Mouse (Mus musculus) cerebellum, adult 11 months (tissue): ENCODE data around the gene Cacna2d1.

ENCODE experiments used
- DNase-seq: peaks from one replicate; pipeline ENCODE4 v3.0.0; 2022

The Cacna2d1 gene

DNA sequence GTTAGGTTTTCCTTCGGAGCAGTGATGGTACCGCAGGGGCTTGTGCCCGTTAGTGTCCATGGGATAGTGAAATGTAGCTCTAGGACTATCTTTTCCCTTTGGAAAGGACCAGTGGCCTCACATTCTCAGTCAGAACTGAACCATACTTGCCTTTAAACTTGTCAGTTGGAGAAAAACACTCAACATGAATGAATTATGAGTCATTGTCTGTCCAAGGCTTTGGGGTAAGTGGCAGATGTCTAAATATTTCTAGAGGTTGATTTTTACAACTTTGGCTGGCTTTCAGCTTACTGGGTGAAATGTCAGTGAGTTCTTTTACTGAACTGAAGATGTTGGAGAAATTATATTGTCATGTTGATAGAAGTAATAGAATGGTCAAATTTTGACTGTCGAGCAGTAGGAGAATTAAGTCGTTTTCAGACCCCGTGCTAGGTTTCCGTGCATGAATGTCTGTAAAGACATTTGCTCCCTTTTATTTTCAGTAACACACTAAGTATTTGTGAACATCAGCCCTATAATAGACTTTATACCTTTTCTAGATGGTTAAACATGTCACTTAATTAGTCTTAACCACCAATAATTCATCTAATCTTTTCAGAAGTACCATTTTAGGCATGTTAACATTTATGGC lies 50.9 kb downstream of the Cacna2d1 start:
- DNase-seq: no peak

DNA sequence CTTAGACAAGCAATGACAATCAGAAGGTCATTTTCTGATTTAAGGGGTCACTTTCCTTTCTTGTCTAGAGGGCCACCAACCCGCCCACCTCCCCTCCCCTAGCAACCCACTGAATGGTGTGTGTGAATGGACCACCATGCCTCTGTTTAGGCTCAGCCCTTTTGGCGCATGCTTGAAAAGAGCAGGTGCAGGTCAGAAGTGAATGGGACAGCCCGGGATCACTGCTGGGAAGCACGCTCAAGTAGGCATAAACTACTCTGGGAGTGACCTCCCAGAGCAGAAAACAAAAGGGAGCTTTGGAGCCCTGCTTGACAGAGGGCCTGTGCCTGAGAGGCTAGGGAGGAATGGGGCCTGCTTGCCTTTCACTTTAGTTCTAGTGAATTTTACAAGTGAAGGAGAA lies 51.4 kb downstream of the Cacna2d1 start:
- no peak for DNase-seq

DNA sequence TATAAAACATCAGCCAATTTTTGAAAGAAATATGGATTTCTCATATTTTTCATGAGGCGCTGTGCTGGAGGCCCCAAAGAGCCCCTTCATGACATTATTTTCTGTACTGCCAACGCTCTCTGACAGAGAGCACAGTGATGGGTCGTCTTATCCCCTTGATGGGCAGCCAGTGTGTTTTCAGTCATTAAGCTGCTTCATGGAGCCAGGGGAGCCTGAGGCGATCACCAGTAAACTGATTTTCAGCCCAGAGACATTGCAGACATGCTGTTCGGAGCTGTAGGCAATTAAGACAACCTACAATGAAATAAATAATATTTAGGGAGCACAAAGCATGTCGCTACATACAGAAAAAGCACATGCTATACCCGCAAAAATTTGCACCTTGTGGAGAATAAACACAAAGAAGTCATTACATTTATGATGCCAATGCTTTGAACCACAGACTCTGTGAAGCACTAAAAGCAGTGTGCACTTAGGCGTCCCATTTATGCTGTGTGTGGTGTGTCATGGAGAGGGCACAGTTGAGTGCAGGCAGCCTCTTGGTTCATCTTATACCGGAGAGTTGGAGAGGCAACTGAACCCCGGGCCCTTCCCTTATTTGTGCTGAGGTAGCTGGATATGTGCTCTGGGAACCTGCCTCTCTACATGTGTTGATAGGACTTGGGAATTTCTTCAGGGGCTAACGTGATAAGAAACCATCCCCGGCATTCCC lies 57.1 kb downstream of the Cacna2d1 start:
- no peak for DNase-seq

DNA sequence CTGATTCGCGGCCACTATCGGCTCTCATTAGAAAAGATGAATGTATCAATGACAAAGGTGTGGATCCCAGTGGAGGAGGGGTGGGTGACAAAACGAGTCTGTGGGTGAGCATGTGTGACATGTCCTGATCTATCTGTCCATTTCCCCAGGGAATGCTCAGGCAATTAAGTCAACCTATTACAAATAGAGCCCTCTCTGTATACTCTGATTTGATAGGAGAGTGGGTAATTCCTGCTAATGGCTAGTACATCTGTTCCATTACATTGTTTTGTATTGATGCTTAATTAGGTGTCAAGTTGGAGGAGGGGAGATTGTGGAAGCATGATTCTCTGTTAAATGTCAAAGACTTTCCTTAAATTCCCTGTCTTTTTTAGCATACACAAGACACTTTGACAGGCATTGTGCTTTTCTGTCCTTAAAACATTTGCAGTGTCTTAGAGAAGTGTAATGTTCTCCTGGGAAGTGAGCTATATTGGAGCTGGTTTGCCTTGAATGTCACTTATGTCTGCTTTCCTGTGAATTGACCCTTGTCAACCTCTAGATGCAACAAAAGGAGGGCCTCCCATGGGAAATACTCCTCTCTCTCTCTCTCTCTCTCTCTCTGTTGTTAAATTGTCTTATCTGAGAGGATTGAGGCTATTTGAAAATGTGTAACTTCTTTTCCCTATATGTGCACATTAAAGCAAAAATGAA lies 58.9 kb downstream of the Cacna2d1 start:
- no peak for DNase-seq

DNA sequence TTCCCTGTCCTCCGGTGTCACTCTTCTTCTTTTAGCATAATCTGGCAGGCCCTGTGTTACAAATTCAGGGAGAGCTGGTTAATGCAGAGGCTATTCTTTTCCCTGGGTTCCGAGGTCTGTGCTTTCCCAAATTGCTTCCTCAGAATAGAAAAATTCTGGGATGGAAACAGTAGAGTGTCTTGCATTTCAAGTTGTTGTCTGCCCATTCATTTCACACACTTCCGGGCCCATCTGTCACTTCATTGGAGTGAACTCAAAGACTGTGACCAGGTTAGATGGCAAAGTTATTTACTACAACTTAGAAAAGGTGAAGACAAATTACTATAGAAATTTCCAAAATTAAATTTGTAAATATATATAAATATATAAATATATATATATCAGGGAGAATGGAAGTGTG lies 62.7 kb downstream of the Cacna2d1 start:
- DNase-seq: no peak

DNA sequence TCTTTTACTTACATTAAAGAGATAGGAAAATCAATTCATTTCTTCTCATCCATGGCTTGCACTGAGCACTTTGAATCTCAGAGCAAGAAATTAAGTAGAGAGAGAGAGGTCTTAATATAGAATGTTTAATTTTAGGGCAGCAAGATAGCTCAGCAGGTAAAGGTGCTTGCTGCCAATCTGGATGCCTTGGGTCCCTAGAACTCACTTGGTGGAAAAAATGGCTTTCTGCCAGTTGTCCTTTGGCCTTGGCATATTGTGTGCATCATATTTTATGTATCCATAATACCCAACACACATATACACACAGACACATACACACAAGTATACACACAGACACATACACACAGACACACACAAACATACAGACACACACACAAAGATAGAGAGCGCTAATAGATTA lies 63.3 kb downstream of the Cacna2d1 start:
- peak; percentile 24 for DNase-seq

DNA sequence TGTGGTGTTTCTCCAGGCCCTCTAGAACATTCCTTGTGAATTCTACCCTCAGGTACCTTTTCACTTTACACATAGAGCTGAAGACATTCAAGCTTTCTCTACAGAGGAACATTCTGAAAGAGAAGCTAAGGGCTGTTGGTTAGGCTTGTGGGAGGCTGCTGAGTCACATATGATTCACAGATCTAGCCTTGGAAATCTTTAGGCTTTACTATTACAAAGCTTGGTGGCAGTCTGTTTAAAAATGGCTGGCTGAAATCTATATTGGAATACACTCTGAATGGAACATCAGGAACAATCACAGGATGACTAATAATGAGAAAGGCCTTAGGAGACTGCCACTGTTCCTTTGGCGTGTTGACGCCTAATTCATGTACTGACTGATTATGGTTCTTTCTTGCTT lies 66.4 kb downstream of the Cacna2d1 start:
- no peak for DNase-seq

DNA sequence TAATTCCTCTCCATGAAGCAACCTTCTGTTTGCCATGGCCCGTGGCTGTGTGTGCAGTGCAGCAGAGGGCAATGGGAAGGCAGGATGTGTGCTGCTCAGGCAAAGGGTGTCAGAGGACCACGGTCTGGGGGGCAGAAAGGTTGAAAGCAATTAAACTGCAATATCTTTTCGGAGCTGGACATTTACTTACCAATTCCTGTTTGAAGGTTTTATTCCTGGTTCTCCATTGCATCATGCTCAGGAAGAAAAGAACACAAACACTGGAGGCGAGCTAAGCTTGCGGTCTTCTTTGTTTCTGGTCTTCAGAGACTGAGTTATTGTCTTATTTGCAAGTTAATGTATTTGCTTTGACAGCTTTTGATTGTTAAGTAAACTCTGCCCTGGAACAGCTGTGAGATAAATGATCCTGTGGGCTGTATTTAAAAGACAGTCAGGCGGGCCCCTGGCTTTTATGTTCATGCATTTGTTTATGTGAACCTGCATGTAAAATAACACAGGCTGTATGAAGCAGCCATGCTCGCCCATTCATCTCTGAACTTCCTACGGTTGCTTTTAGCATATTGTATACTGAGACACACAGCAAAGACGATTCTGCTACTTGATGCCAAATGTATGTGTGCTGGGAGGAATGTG lies 68.1 kb downstream of the Cacna2d1 start:
- no peak for DNase-seq

DNA sequence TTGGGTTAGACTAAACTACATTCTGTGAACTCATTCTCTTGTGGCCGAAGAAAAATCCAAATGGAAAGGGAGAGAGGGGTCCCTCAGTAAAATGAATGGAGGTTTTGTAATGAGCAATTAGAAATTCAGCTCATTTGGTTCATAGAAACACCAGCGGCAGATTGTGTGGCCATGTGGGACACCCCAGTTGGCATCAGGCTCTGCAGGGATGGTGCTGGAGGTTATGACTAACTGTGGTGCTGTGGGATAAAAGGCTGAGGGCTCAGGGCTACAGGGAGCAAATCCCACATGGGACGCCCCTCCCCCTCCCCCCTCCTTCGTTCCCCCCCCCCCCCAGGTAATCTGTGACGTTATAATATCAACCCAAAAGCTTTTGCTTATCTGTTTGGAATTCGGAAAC lies 69.8 kb downstream of the Cacna2d1 start:
- peak; percentile 58 for DNase-seq

DNA sequence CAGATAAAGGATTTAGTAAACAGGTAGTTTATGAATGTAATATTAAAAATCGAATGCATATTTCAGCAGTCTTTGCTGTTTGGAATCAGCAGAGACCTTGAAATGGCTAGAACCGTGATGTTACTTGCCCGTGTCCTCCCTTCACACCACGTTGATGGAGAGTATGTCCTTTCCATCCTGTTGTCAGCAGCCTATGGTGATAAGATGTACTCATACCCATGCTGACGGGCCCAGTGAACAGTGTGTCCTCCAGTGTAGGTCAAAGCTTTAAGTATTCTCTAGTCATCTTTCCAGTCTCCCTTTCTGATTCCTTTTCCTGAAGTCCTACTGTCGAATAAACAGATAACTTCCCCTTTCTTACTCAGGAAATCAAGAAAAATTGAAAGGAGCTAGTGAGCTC lies 72.5 kb downstream of the Cacna2d1 start:
- DNase-seq: no peak

DNA sequence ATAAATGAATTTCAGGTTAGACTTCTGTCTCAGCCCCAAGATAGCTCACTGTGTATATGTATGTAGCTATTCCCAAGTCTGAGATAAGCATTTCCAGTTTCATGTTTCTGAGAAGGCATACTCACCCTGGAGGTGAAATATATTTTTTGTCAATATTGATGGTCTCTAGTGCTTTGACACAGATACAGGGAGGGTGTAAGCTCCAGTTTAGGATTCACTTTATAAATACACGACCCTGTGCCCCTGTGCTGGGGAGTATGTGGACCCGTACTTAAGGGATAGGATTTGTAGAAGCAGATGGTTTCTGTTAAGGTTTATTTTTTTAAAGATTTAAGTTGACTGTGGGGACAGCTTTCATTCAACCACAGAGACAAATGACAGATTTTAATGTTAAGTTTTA lies 79.2 kb downstream of the Cacna2d1 start:
- DNase-seq: no peak

DNA sequence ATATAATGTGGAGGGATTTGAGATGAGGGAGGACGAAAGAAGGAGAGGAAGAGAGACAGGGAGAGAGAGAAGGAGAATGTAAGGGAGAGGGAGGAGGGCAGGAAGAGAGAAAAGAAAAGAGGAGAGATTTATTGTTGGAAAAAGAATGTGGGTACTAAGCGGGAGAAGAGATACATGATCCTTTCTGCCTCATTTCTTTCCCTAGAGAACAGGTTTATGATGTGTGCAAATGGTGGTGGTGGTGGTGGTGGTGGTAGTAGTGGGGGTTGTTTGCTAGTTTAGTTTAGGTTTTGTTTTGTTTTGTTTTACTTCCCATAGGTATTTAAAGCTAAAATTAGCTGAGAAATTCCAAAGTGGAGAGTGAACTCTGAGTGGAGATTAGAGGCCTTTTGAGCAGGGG lies 79.9 kb downstream of the Cacna2d1 start:
- no peak for DNase-seq

DNA sequence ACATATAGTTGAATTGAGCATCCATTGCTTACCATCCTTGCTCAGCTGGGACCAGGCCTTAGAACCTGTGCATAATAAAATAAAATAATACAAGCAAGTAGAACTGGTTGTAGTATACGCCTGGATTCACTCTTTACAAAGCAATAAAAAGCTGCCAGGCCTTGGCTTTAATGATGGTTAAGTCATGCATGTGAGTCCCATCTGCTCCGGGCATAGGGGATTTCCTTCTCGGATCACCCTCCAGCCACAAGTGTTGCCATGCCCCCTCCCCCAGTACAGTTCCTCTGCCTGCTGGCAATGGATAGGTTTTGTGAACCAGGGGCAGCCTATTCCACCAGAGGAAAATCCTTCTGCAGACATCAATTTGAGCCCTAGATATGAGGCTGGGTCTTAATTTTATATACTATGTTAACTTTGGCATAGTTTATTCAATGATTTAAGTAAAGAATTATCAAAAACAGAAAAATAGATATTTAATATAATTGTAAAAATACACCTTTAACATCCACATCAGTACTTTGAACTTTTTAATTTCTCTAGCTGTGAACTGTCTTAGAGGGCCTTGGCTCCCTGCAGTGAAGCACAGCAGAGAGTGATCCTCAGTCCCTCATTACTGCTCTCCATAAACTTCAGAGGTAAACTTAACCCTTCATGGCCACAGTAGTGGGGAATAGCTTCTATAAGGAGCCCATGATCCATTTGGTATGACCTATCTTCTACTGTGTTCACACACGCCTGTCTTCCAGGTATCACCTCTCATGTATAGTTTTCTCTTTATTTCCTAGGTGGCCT lies 90.3 kb downstream of the Cacna2d1 start:
- DNase-seq: peak; percentile 80

DNA sequence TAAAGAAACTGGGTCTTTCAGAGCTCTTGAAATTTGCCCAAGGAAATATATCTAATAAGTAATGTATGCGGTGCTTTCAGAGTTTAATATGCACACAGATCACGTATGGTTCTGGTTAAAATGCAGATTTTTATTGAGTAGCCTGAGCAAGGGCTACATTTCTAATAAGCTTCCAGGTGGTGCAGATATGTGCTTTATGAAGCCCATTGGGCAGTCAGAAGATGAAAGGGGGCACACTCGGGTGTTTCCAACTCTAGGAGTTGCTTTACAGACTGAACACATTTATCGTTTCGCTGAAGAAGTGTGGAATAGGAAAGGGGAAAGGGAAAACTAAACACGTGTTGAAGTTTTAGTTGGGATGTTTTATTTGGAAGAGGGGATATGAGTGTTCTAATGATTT lies 94.4 kb downstream of the Cacna2d1 start:
- DNase-seq: no peak

DNA sequence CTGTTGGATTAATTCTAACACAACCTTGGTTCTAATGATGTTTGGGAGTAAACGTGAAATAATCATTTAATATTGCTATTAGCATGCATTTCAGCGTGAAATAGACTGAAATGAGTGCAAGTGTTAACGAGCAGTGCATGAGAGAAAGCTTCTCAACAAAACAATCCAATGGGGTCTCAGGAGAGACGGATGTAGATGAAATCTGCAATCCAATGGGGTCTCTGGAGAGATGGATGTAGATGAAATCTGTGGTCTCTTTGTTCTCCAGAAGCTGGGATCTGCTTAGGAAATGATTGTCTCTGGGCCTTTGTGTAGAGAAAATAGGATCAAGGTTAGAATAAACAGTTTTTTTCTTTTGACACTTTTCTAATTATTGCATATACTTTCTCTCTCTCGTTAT lies 95.0 kb downstream of the Cacna2d1 start:
- DNase-seq: no peak

DNA sequence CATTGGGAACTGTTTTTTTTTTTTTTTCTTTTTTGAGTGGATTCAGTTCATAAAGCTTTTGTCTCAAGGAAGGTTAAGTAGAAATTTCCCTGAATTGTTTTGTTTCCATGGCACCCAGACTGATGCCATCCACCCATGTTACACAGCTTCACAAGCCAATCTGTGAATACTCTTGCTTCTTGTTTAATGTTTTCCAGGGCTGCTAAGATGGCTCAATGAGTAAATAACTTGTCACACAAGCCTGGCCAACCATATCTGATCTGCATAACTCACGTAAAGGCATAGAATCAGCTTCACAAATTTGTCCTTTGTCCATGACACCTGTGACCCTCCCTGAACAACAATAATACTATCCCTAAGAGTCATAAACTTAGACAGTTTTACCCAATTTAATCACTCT lies 99.1 kb downstream of the Cacna2d1 start:
- DNase-seq: no peak

DNA sequence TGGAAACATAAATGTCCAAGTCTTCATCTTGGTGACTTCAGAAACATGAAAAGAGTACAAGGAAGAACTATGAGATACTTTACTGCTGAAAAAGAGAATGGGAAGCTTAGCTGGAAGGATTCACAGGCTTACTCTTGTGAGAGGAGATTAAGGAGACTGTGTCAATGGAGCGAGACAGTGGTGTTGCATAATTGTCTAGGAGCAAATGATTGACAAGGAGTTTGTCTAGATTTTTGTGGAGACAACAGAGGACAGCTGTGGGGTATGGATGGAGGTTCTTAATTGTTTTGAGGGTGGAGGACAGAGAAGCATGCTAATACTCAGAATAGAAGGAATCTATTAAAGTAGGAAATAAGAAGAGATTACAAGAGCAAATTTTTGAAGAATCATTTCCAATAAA lies 100.8 kb downstream of the Cacna2d1 start:
- no peak for DNase-seq

DNA sequence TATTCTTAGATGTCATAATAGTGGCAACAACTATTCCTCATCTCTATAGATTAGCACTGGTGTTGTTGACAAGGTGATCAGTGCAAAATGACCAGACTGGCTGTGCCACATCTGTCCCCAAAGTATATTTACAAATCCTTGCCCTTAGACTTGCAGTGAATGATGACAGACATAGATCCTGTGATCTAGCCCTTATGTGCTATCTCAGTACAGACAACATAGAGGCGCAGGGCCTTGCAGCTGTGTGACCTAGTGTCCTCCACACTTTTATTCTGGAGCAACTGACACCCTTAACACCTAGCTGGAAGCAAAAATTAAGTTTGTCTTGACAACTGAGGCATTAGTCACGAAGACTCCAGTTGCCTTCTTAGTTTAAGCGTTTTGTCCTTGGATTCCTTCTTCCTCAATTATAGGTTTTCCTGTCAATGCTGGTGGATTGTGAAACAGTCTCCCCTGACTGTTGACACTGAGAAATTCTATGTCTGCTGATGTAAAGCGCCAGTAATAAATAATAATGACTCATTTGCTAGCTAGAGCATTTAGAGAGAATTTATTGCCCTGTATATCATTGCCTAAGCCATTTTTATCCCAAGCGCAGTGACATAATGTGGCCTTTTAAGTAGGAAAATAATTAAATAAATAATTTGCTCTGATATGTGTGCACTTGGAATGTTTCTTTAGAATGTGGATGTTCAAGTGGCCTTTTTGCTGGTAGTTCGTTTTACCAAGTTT lies 110.8 kb downstream of the Cacna2d1 start:
- DNase-seq: no peak

DNA sequence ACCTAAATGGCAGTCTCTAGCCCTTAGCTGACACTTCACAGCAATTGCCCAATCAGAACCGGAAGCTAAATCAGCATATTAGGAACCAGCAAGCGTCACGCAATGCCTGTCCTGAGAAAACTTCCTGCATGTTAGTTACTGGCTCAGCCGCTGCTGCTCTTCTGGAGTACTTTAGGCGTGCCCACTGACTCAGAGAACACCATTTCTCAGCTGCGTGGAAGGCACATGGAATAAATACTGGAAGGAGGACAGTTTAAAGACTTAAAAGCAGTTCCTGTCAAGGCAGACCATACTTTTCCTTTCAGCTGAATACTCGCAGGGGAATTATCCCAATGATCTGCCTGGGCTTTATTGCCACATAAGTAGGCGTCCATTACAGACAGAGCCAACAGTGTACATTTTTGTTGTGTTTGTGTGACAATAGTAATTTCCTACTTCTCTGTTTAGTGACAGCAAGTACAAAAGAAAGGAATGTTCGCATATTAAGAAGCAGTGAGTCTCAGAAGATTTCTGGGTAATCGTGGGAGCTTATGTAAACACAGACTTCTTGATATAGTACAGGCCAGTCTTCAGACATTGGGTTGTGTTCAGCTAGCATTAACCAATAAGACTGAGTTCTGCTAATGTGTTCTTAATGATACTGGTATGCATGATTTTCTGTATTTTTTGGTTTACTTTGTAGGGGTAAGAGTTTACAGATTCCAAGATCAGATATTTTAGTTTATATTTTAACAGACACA lies 113.1 kb downstream of the Cacna2d1 start:
- DNase-seq: no peak

DNA sequence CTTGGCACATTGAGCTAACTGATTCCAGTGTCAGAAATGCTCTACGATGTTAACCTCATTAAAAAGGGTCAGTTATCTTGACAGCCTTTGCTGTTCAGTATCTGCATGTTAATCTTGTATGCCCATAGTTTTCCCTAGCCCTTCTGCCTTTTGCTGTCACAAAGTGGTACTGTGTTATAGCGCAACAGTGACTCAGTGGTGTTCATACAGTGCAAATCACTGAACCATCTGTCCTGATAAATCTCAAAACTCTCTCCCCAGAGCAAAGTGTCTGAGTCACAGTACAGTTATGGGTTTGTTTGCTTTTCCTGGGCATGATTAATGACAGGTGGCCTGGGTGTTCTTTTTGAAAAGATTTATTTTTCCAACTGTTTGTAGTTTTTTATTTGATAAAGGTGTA lies 122.3 kb downstream of the Cacna2d1 start:
- DNase-seq: peak; percentile 12

DNA sequence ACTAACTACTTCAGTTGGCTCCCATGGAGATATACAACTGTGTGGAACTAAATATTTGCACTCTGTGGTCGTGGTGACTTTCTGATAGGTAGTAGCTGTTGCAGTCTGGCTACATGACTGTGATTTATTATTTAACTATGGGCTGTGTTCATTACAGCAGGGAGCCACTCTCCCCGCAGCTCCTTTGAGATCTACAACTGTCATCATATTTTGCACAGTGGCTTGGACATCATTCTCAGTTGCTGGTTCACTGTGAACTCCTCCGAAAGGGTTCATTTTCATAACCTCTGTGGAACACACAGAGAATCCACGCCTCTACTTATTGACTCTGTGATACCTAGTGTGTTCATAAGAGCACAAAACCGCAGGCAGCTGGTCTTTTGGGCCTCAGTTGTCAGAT lies 128.3 kb downstream of the Cacna2d1 start:
- no peak for DNase-seq

DNA sequence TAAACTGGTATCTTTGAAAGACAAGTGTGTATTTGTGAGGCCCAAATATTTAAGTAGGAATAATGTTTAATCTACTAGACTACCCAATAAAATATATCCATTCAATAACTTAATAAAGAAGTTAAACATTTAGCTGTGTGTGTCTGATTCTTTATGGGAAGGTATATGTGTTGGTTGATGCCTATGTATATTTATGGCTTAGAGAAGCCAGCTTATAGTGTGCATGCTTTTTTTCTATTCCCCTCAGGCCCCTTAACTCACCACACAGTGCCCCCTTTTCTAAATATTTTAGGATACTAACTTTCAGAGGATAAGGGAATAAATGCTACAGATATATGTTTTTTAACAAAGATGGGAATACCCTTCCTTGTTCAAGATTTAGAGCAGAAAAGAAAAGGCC lies 128.8 kb downstream of the Cacna2d1 start:
- DNase-seq: no peak
